Mouse (Mus musculus) heart, adult 10 weeks (tissue): ENCODE measurements around the gene Vmn1r225. TPM values are rescaled to one million over a fixed set of nuclear protein-coding genes. Genes with fewer than 3 reads are reported as not detected.

Experiments used
- polyA plus RNA-seq: library from polyadenylated mRNA; stranded (reverse); fragments of 350-450 nt; fragmentation: Illumina TruSeq; extraction: RNeasy Lipid Tissue Mini Kit (QIAGEN cat#74804); gene quantifications from one replicate; pipeline ENCODE4 v1.2.3, GENCODE M21; 2014; ENCODE audit warnings: low read depth, low replicate concordance

Vmn1r225 gene
- polyA plus RNA-seq: not detected

DNA sequence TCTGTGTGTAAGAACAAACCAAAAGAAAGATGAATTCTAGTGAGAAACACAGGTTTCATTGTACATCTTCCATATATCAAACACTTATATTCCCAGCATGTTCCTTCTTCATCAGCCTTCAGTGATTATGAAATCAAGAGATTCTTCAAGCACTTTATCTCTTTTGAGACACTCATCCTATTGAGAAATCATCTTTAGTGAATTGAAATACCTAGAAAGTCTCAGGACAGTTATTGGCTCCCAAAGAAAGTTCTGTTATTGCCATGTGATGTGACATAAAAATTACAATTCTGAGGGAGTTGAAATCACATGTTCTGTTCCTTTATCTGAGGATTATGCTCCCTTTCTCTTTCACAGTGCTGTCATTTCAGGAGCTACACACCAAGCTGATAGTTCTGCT lies at the start of gene Vmn1r225:
TSS of gene Vmn1r225 (plus strand) at position 301 of the 400 bp plus-strand sequence.

DNA sequence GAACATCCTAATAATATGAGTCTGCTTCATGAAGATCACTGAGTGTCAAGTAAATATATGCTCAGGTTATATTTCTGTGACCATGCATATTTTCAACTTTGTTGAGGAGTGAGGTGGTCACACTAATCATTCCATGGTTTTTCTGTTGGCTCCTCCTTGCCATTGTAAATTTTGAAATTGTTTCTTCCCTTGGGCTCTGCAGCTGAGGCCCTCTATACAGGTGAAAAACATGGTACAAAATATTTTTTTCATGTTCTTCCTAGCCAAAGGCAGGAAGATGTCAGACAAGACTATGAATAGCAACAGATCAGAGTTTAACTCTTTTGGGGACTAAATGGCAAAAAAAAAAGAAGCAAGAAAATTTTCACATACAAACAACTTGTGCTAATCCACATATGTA lies 16.7 kb upstream of the Vmn1r225 start, which contains the start of gene Vmn2r108:
TSS of gene Vmn2r108 (minus strand) at position 101 of the 400 bp plus-strand sequence.

Other genes starting within 250 kb of the Vmn1r225 start
- gene Vmn2r106, start 212.6 kb upstream of the Vmn1r225 start, polyA plus RNA-seq: not detected
- gene Vmn2r107, start 152.9 kb upstream of the Vmn1r225 start, polyA plus RNA-seq: not detected
- not detected for gene Vmn1r224, start 84.0 kb upstream of the Vmn1r225 start, polyA plus RNA-seq
- gene Vmn2r108, start 16.8 kb upstream of the Vmn1r225 start, polyA plus RNA-seq: not detected
- not detected for gene Vmn2r109, start 66.6 kb downstream of the Vmn1r225 start, polyA plus RNA-seq
- gene Vmn2r110, start 98.3 kb downstream of the Vmn1r225 start, polyA plus RNA-seq: not detected
- not detected for gene Fpr-rs3, start 126.7 kb downstream of the Vmn1r225 start, polyA plus RNA-seq
- not detected for gene Vmn1r226, start 184.7 kb downstream of the Vmn1r225 start, polyA plus RNA-seq
- not detected for gene Vmn1r227, start 231.7 kb downstream of the Vmn1r225 start, polyA plus RNA-seq